Mouse (Mus musculus) neural tube, embryonic 12.5 days (tissue): ENCODE results near the gene Fer1l5. TPM values are rescaled to one million over a fixed set of nuclear protein-coding genes. Genes with fewer than 3 reads are reported as not detected.

Experiments used
- ATAC-seq: fragments of 200-750 bp; cut with Nextera tagmentation; 2 replicates; pipeline ENCODE4 v1.8.0; 2017; ENCODE audit warnings: low read depth, mild to moderate bottlenecking, moderate TSS enrichment, moderate library complexity; ENCODE audit not compliant: low FRiP score
- H3K27ac ChIP-seq: fragments of 300-500 bp; sonication (generic); 2 replicates; pipeline ENCODE4 v1.5.1; 2016
- H3K27me3 ChIP-seq: fragments of 300-500 bp; sonication (generic); replicated peaks from 2 replicates; pipeline ENCODE4 v1.6.1; 2016; ENCODE audit warnings: mild to moderate bottlenecking
- H3K36me3 ChIP-seq: fragments of 300-500 bp; sonication (generic); 2 replicates; pipeline ENCODE4 v1.6.1; 2016; ENCODE audit warnings: mild to moderate bottlenecking
- H3K4me1 ChIP-seq: fragments of 300-500 bp; sonication (generic); 2 replicates; pipeline ENCODE4 v1.6.1; 2016
- H3K4me2 ChIP-seq: fragments of 300-500 bp; sonication (generic); replicated peaks from 2 replicates; pipeline ENCODE4 v1.6.1; 2016; ENCODE audit warnings: mild to moderate bottlenecking
- H3K4me3 ChIP-seq: fragments of 300-500 bp; sonication (generic); 2 replicates; pipeline ENCODE4 v1.5.1; 2016
- H3K9ac ChIP-seq: fragments of 300-500 bp; sonication (generic); 2 replicates; pipeline ENCODE4 v1.6.1; 2016; ENCODE audit warnings: mild to moderate bottlenecking
- H3K9me3 ChIP-seq: fragments of 300-500 bp; sonication (generic); 2 replicates; pipeline ENCODE4 v1.6.1; 2016; ENCODE audit warnings: mild to moderate bottlenecking
- WGBS: fragments of 180-500 bp; shearing (Covaris S2); methylation state at CpG from one replicate; pipeline ENCODE4 v1.1.7; 2016; 5-methylcytosine and 5-hydroxymethylcytosine counted together
- polyA plus RNA-seq: library from polyadenylated mRNA; unstranded; fragments of >200 nt; fragmentation: Nextera tagmentation; extraction: Ambion mirVana; gene quantifications from 2 replicates; pipeline ENCODE4 v1.2.1, GENCODE M21; 2016

The Fer1l5 gene
- 1.7 and 2.1 TPM in 2 replicates for polyA plus RNA-seq

- H3K36me3 ChIP-seq: no peaks in the 10 kb centered on the region
- no peak for ATAC-seq
- 83% methylated on average over 10 of the region's 10 CpGs for WGBS
Observed at GRCm38 (mm10) chr1:36371934-36372845, at the start of gene Fer1l5. Fer1l5 (plus strand) TSS chr1:36372291.

GRCm38 (mm10) chr1:36323076-36323475 lies 49.0 kb upstream of the Fer1l5 start:
- H3K4me1 ChIP-seq: no peaks in the 10 kb centered on the region
- peaks cover 9% of the 10 kb centered on the region; the same call in 1 of the 2 replicates for H3K36me3 ChIP-seq
- H3K4me3 ChIP-seq: no peak overlapping the region
- ATAC-seq: no peak
- 79% methylated on average over 9 of the region's 9 CpGs for WGBS
- no peak overlapping the region for H3K4me2 ChIP-seq
- H3K9ac ChIP-seq: no peak overlapping the region
- H3K9me3 ChIP-seq: no peaks in the 10 kb centered on the region
- no peak overlapping the region for H3K27ac ChIP-seq
- H3K27me3 ChIP-seq: no peaks in the 10 kb centered on the region

More at GRCm38 (mm10) chr1:36371934-36372845, at the start of gene Fer1l5:
- H3K9ac ChIP-seq: no peak within 1 kb of the TSS
- H3K4me1 ChIP-seq: peaks cover 10% of the 10 kb centered on the region
- no peak within 1 kb of the TSS for H3K4me3 ChIP-seq
- H3K27me3 ChIP-seq: no peaks in the 10 kb centered on the region
- H3K9me3 ChIP-seq: no peaks in the 10 kb centered on the region
- H3K27ac ChIP-seq: no peak within 1 kb of the TSS
- H3K4me2 ChIP-seq: no peak within 1 kb of the TSS

GRCm38 (mm10) chr1:36323746-36324448 lies 48.2 kb upstream of the Fer1l5 start:
- peak; percentile 46; the same call in 1 of the 2 replicates for ATAC-seq
- Histone ChIP-seq H3K4me1 (no peaks in the 10 kb centered on the region), H3K9ac (no peak overlapping the region), H3K4me2 (no peak overlapping the region), H3K36me3 (peaks cover 9% of the 10 kb centered on the region; the same call in 1 of the 2 replicates), H3K27me3 (no peaks in the 10 kb centered on the region), H3K9me3 (no peaks in the 10 kb centered on the region), H3K4me3 (no peak overlapping the region), H3K27ac (no peak overlapping the region)
- 54% methylated on average over 8 of the region's 8 CpGs for WGBS

GRCm38 (mm10) chr1:36325900-36326321 lies 46.2 kb upstream of the Fer1l5 start:
- no peaks in the 10 kb centered on the region for H3K4me1 ChIP-seq
- no peak overlapping the region for H3K4me2 ChIP-seq
- H3K27me3 ChIP-seq: no peaks in the 10 kb centered on the region
- 93% methylated on average over 2 of the region's 2 CpGs for WGBS
- H3K36me3 ChIP-seq: peaks cover under 1% of the 10 kb centered on the region; the same call in 1 of the 2 replicates
- no peak overlapping the region for H3K4me3 ChIP-seq
- H3K9me3 ChIP-seq: no peaks in the 10 kb centered on the region
- no peak overlapping the region for H3K27ac ChIP-seq
- no peak overlapping the region for H3K9ac ChIP-seq
- no peak for ATAC-seq

GRCm38 (mm10) chr1:36326815-36327214 lies 45.3 kb upstream of the Fer1l5 start:
- Histone ChIP-seq H3K9ac (no peak overlapping the region), H3K4me3 (no peak overlapping the region), H3K27me3 (no peaks in the 10 kb centered on the region), H3K27ac (no peak overlapping the region), H3K4me1 (no peaks in the 10 kb centered on the region), H3K9me3 (no peaks in the 10 kb centered on the region), H3K4me2 (no peak overlapping the region), H3K36me3 (peaks cover 3% of the 10 kb centered on the region; the same call in 1 of the 2 replicates)
- 91% methylated on average over 2 of the region's 2 CpGs for WGBS
- no peak for ATAC-seq

- WGBS: 80% methylated on average over 6 of the region's 6 CpGs
- Histone ChIP-seq H3K27ac (no peak overlapping the region), H3K9ac (no peak overlapping the region), H3K9me3 (no peaks in the 10 kb centered on the region), H3K27me3 (no peaks in the 10 kb centered on the region), H3K4me2 (no peak overlapping the region), H3K36me3 (peaks cover 30% of the 10 kb centered on the region), H3K4me3 (no peak overlapping the region), H3K4me1 (no peaks in the 10 kb centered on the region)
- no peak for ATAC-seq
Observed at GRCm38 (mm10) chr1:36331743-36332142, 40.3 kb upstream of the Fer1l5 start.

- H3K9ac ChIP-seq: no peak overlapping the region
- no peak overlapping the region for H3K4me2 ChIP-seq
- peaks cover 44% of the 10 kb centered on the region for H3K36me3 ChIP-seq
- 85% methylated on average over 14 of the region's 14 CpGs for WGBS
- H3K4me3 ChIP-seq: no peak overlapping the region
- no peak overlapping the region for H3K27ac ChIP-seq
- H3K4me1 ChIP-seq: no peaks in the 10 kb centered on the region
- no peaks in the 10 kb centered on the region for H3K9me3 ChIP-seq
- no peaks in the 10 kb centered on the region for H3K27me3 ChIP-seq
- no peak for ATAC-seq
Observed at GRCm38 (mm10) chr1:36332955-36333887, 38.9 kb upstream of the Fer1l5 start.

- no peaks in the 10 kb centered on the region for H3K27me3 ChIP-seq
- H3K9ac ChIP-seq: no peak overlapping the region
- H3K9me3 ChIP-seq: no peaks in the 10 kb centered on the region
- no peaks in the 10 kb centered on the region for H3K4me1 ChIP-seq
- H3K4me2 ChIP-seq: no peak overlapping the region
- H3K4me3 ChIP-seq: no peak overlapping the region
- 96% methylated on average over 6 of the region's 6 CpGs for WGBS
- no peak for ATAC-seq
- peaks cover 95% of the 10 kb centered on the region for H3K36me3 ChIP-seq
- H3K27ac ChIP-seq: no peak overlapping the region
Observed at GRCm38 (mm10) chr1:36342547-36342946, 29.5 kb upstream of the Fer1l5 start.

GRCm38 (mm10) chr1:36352351-36352750 lies 19.7 kb upstream of the Fer1l5 start:
- H3K4me3 ChIP-seq: no peak overlapping the region
- no peak overlapping the region for H3K27ac ChIP-seq
- no peaks in the 10 kb centered on the region for H3K27me3 ChIP-seq
- no peak overlapping the region for H3K4me2 ChIP-seq
- H3K4me1 ChIP-seq: no peaks in the 10 kb centered on the region
- no peak overlapping the region for H3K9ac ChIP-seq
- H3K9me3 ChIP-seq: no peaks in the 10 kb centered on the region
- 92% methylated on average over 4 of the region's 4 CpGs for WGBS
- peaks cover 92% of the 10 kb centered on the region for H3K36me3 ChIP-seq
- no peak for ATAC-seq

GRCm38 (mm10) chr1:36356955-36357695 lies 15.0 kb upstream of the Fer1l5 start:
- no peaks in the 10 kb centered on the region for H3K9me3 ChIP-seq
- H3K9ac ChIP-seq: no peak overlapping the region
- peaks cover 71% of the 10 kb centered on the region for H3K36me3 ChIP-seq
- WGBS: 93% methylated on average over 5 of the region's 5 CpGs
- H3K4me2 ChIP-seq: no peak overlapping the region
- no peak overlapping the region for H3K27ac ChIP-seq
- no peaks in the 10 kb centered on the region for H3K4me1 ChIP-seq
- no peak overlapping the region for H3K4me3 ChIP-seq
- ATAC-seq: no peak
- no peaks in the 10 kb centered on the region for H3K27me3 ChIP-seq

- Histone ChIP-seq H3K4me2 (peak overlapping the region; percentile 62), H3K4me3 (peak overlapping the region; percentile 95), H3K36me3 (peaks cover 21% of the 10 kb centered on the region), H3K9me3 (no peaks in the 10 kb centered on the region), H3K4me1 (peaks cover 15% of the 10 kb centered on the region), H3K9ac (peak overlapping the region; percentile 96; the same call in 1 of the 2 replicates), H3K27ac (no peak overlapping the region), H3K27me3 (no peaks in the 10 kb centered on the region)
- ATAC-seq: no peak
- 65% methylated on average over 12 of the region's 12 CpGs for WGBS
Observed at GRCm38 (mm10) chr1:36367698-36368097, 4.4 kb upstream of the Fer1l5 start.
